Mouse (Mus musculus): ENCODE measurements around the gene Pomt2.
"Not testable (repeated sequence)": the region's sequence is repeated elsewhere in the genome, so short reads cannot be mapped to it uniquely, and the experiment has no call there.

The Pomt2 gene

GRCm38 (mm10) chr12:87147395-87148089 is at the start of gene Pomt2:
TSS of gene Pomt2 (minus strand) at chr12:87147968.
- DNase-seq (ENCODE audit: low spot score) = peak; percentile 83

- DNase-seq (ENCODE audit: low spot score) = no peak
Observed at GRCm38 (mm10) chr12:87196310-87196709, 48.5 kb upstream of the Pomt2 start.

- no peak for DNase-seq (ENCODE audit: low spot score)
Observed at GRCm38 (mm10) chr12:87195069-87195468, 47.3 kb upstream of the Pomt2 start.

- DNase-seq (ENCODE audit: low spot score) = no peak
Observed at GRCm38 (mm10) chr12:87193008-87193407, 45.2 kb upstream of the Pomt2 start.

- DNase-seq (ENCODE audit: low spot score) = no peak
Observed at GRCm38 (mm10) chr12:87177631-87178030, 29.9 kb upstream of the Pomt2 start.

GRCm38 (mm10) chr12:87175194-87175946 is 27.6 kb upstream of the Pomt2 start:
- no peak for DNase-seq (ENCODE audit: low spot score)

- DNase-seq (ENCODE audit: low spot score) = no peak
Observed at GRCm38 (mm10) chr12:87160815-87161214, 13.0 kb upstream of the Pomt2 start.

- DNase-seq (ENCODE audit: low spot score) = no peak
Observed at GRCm38 (mm10) chr12:87160310-87160709, 12.5 kb upstream of the Pomt2 start.

- no peak for DNase-seq (ENCODE audit: low spot score)
Observed at GRCm38 (mm10) chr12:87158099-87158498, 10.3 kb upstream of the Pomt2 start.

- no peak for DNase-seq (ENCODE audit: low spot score)
Observed at GRCm38 (mm10) chr12:87157361-87157760, 9.6 kb upstream of the Pomt2 start.

GRCm38 (mm10) chr12:87154448-87154847 is 6.7 kb upstream of the Pomt2 start:
- DNase-seq (ENCODE audit: low spot score) = not testable (repeated sequence)

GRCm38 (mm10) chr12:87149471-87149870 is 1.7 kb upstream of the Pomt2 start:
- no peak for DNase-seq (ENCODE audit: low spot score)

- DNase-seq (ENCODE audit: low spot score) = no peak
Observed at GRCm38 (mm10) chr12:87148136-87148535, 368 bp upstream of the Pomt2 start.

- peak; percentile 84 for DNase-seq (ENCODE audit: low spot score)
Observed at GRCm38 (mm10) chr12:87146966-87147365, 802 bp downstream of the Pomt2 start, which contains the start of gene Gstz1. TSS of gene Gstz1 (plus strand) at chr12:87147165.

GRCm38 (mm10) chr12:87142156-87142555 is 5.6 kb downstream of the Pomt2 start:
- no peak for DNase-seq (ENCODE audit: low spot score)

GRCm38 (mm10) chr12:87138768-87139167 is 9.0 kb downstream of the Pomt2 start:
- no peak for DNase-seq (ENCODE audit: low spot score)

GRCm38 (mm10) chr12:87138342-87138701 is 9.4 kb downstream of the Pomt2 start:
- DNase-seq (ENCODE audit: low spot score) = no peak

GRCm38 (mm10) chr12:87137439-87138341 is 10.1 kb downstream of the Pomt2 start:
- no peak for DNase-seq (ENCODE audit: low spot score)

GRCm38 (mm10) chr12:87132784-87133183 is 15.0 kb downstream of the Pomt2 start:
- DNase-seq (ENCODE audit: low spot score) = no peak

- DNase-seq (ENCODE audit: low spot score) = no peak
Observed at GRCm38 (mm10) chr12:87132210-87132609, 15.6 kb downstream of the Pomt2 start.

GRCm38 (mm10) chr12:87131619-87132018 is 16.1 kb downstream of the Pomt2 start:
- DNase-seq (ENCODE audit: low spot score) = no peak

- DNase-seq (ENCODE audit: low spot score) = no peak
Observed at GRCm38 (mm10) chr12:87131181-87131580, 16.6 kb downstream of the Pomt2 start.
